Mouse (Mus musculus) MEL (cell line): ENCODE measurements around the gene Mpp3.

ENCODE experiments used
- BHLHE40 ChIP-seq: IDR thresholded peaks from 2 replicates; pipeline ENCODE4 v1.6.1; 2012; ENCODE audit warnings: low read depth, mild to moderate bottlenecking, inconsistent platforms, low read length, improper control_type of control experiment, borderline replicate concordance
- CHD1 ChIP-seq: IDR thresholded peaks from 2 replicates; pipeline ENCODE4 v1.6.1; 2012; ENCODE audit warnings: low read depth, mild to moderate bottlenecking, inconsistent platforms, low read length, improper control_type of control experiment
- CTCF ChIP-seq, 3 experiments: IDR thresholded peaks in 2 of 3; conservative IDR thresholded peaks in 1 of 3; 2 replicates each; pipeline ENCODE4 v1.5.1; 2011 to 2012; ENCODE audit warnings: low read length in 3 of 3, low read depth in 2 of 3, mild to moderate bottlenecking in 2 of 3, improper control_type of control experiment in 1 of 3, inconsistent platforms in 1 of 3, mixed read lengths in 1 of 3, moderate library complexity in 1 of 3; ENCODE audit not compliant: control insufficient read depth in 1 of 3, insufficient read depth in 1 of 3, poor library complexity in 1 of 3, severe bottlenecking in 1 of 3
- ELF1 ChIP-seq: IDR thresholded peaks from 2 replicates; pipeline ENCODE4 v1.6.1; 2014; ENCODE audit warnings: low read depth, mild to moderate bottlenecking, inconsistent platforms, low read length, improper control_type of control experiment, moderate library complexity
- JUND ChIP-seq: IDR thresholded peaks from 2 replicates; pipeline ENCODE4 v1.6.1; 2011; ENCODE audit warnings: low read depth, mild to moderate bottlenecking, improper control_type of control experiment, low read length
- POLR2A ChIP-seq, 2 experiments: IDR thresholded peaks; 2 replicates each; pipeline ENCODE4 v1.6.1; 2011 to 2012; ENCODE audit warnings: low read length in 2 of 2, mild to moderate bottlenecking in 2 of 2, control low read depth in 1 of 2, improper control_type of control experiment in 1 of 2, low read depth in 1 of 2, moderate library complexity in 1 of 2; ENCODE audit not compliant: control insufficient read depth in 1 of 2, insufficient read depth in 1 of 2, poor library complexity in 1 of 2
- SMC3 ChIP-seq: IDR thresholded peaks from 2 replicates; pipeline ENCODE4 v1.6.1; 2011; ENCODE audit warnings: low read depth, low read length, improper control_type of control experiment

- TF ChIP-seq JUND (no peak), SMC3 (no peak), CHD1 (no peak), CTCF (IDR thresholded peaks at IDR 0.05 in 2 of 3, conservative IDR thresholded peaks at IDR 0.05 in 1 of 3; ENCODE audit: control insufficient read depth in 1 of 3, insufficient read depth in 1 of 3, low read depth in 2 of 3, low read length in 3 of 3, poor library complexity in 1 of 3, severe bottlenecking in 1 of 3) (no peak), POLR2A (IDR thresholded peaks at IDR 0.05; ENCODE audit: control insufficient read depth in 1 of 2, insufficient read depth in 1 of 2, low read depth in 1 of 2, low read length in 2 of 2, poor library complexity in 1 of 2) (no peak), BHLHE40 (no peak), ELF1 (no peak)
These were observed 12.1 kb downstream of the Mpp3 start for GRCm38 (mm10) chr11:102016136-102016535.
